Mouse (Mus musculus) bone marrow, adult 2 months (tissue): ENCODE results near the gene Jsrp1. TPM values are rescaled to one million over a fixed set of nuclear protein-coding genes. Genes with fewer than 3 reads are reported as not detected.

Experiments
- H3K27ac ChIP-seq: fragments of 200-500 bp; 2 replicates; pipeline ENCODE4 v1.5.1; 2012; ENCODE audit warnings: low read depth, mild to moderate bottlenecking, control low read depth, inconsistent platforms, low read length; ENCODE audit not compliant: control insufficient read depth, poor library complexity, insufficient read depth
- H3K4me1 ChIP-seq: fragments of 200-500 bp; 2 replicates; pipeline ENCODE4 v1.6.1; 2011; ENCODE audit warnings: low read length; ENCODE audit not compliant: control insufficient read depth, insufficient read depth
- H3K4me3 ChIP-seq: fragments of 200-500 bp; replicated peaks from 2 replicates; pipeline ENCODE3; 2011; ENCODE audit warnings: mild to moderate bottlenecking, low read depth, low read length, control low read depth; ENCODE audit not compliant: control insufficient read depth
- CTCF ChIP-seq: fragments of 200-500 bp; IDR thresholded peaks from 2 replicates; pipeline ENCODE4 v1.5.1; 2011; ENCODE audit warnings: low read length, control low read depth; ENCODE audit not compliant: control insufficient read depth, insufficient read depth
- POLR2A ChIP-seq: fragments of 200-500 bp; IDR thresholded peaks from 2 replicates; pipeline ENCODE4 v1.6.1; 2011; ENCODE audit warnings: low read depth, mild to moderate bottlenecking, control low read depth, low read length, borderline replicate concordance; ENCODE audit not compliant: control insufficient read depth
- WGBS: fragments of 180-500 bp; shearing (Covaris S2); methylation state at CpG from one replicate; pipeline ENCODE4 v1.1.7; 2018; 5-methylcytosine and 5-hydroxymethylcytosine counted together
- polyA plus RNA-seq: library from polyadenylated mRNA; stranded (reverse); fragments of >200 nt; gene quantifications from 2 replicates; pipeline ENCODE4 v1.2.4, GENCODE M21; 2011; ENCODE audit warnings: low replicate concordance; ENCODE audit not compliant: missing spikeins, insufficient read depth, insufficient read length

The Jsrp1 gene
- polyA plus RNA-seq, 1 experiment: not detected

DNA sequence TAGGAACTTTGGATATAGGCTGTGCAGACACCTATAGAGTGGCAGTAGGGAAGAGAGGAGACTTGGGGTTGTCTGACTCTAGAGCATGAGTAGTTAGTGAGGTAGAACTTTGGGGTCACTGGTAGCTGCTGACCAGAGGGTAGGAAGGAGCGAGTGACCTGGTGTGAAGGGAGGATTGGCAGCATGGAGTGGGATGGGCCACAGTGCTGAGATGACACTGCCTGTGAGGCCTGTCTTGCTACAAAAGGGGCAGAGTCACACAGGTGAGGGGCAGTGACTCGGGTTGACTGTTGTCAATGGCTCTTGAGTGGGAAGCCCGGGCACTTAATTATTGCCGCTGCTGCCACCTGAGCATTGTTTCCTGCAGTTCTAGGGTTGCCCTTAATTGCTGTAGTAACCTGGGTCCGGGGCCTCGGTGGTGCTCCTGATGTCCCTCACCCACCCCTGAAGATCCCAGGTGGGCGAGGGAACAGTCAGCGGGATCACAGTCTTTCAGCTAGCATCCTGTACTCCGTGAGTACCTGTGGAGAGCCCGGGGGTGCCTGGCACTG is 14.6 kb upstream of the Jsrp1 start:
- WGBS: 50% methylated on average over 10 of the region's 10 CpGs
- Histone ChIP-seq H3K4me1 (peaks cover 6% of the 10 kb centered on the region), H3K27ac (no peak overlapping the region), H3K4me3 (peak overlapping the region; percentile 88)
- no peak for TF ChIP-seq POLR2A
- TF ChIP-seq CTCF: no peak

DNA sequence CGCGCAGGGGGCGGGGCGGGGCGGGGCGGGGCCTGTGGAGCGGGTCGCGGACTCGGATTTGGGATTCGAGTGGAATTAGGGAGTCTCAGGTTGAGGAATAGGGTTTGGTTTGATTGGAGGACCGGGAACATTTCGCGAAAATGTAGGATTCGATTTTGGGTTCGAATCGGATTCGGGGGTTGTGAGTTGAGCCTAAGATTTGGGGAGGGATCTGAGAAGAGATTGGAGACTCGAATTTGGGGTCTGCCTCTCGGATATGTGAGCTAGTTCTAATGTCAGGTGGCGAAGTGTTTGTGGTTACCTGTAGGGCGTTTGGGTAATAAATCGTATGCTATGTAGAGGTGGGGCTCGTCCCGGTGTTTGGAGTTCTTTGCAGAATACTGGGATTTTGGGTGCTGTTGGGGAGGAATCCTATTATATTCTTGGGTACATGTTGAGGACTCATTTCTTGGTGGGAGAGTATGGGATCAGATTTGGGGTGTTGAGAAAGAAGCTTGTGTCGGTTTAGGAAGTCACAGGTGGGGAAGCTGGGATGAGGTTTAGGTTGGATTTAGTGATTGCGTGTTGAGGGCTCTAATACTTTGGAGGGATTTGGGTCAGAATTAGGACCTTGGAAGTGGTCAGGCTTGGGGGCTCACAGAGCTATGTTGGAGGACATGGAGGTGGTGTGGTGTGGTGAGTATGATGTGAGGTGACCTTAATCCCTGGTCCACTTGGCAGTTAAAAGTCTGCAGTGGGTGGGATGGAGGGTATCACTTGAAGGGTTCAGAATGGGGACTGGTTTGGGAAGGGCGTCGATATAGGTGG is 14.0 kb upstream of the Jsrp1 start:
- 2% methylated on average over 29 of the region's 29 CpGs for WGBS
- no peak for TF ChIP-seq POLR2A
- no peak for TF ChIP-seq CTCF
- peak overlapping the region; percentile 88 for H3K4me3 ChIP-seq
- H3K4me1 ChIP-seq: peaks cover 6% of the 10 kb centered on the region
- peak overlapping the region; percentile 94; the same call in 1 of the 2 replicates for H3K27ac ChIP-seq

DNA sequence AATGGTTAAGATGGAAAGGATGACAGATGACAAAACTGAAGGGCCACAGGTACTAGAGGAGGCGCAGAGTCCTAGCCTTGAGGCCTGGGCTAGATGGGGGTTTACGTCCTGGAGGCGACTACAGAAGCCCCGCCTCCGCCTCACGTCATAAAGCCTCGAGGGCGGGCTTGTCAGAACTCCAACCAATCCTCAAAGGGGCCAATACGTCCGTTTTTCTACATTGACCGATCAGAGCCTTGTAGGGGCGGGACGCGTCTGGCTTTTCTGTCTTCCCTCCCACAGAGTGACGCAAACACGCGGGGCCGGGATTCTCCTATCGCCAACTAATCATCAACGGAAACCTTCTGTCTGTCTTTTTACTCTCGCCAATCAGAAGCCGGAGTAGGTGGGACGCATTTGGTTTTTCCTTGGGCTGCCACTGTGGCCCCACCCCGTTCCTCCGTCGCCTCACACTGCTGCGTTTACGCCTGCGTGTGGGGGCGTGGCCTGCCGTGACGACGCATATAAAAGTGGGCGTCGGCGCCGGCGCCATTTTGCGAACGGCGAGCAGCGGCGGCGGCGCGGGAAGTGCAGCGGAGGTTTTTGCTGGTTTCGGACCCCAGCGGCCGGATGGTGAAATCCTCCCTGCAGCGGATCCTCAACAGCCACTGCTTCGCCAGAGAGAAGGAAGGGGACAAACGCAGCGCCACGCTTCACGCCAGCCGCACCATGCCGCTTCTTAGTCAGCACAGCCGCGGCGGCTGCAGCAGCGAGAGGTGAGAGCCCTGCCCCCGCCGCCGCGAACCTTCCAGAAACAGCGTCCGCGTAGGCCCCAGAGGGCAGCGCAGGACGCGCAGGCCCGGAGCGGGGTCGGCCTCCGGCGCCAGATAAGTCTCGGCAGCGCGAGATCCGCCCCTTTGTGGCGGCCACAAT is 13.1 kb upstream of the Jsrp1 start, which contains the start of gene Oaz1:
Oaz1 (plus strand) TSS at position 506 of the 912 bp plus-strand sequence.
- peak within 1 kb of the TSS; percentile 88 for H3K4me3 ChIP-seq
- H3K27ac ChIP-seq: peak within 1 kb of the TSS; percentile 94
- WGBS: under 1% methylated on average over 82 of the region's 82 CpGs
- H3K4me1 ChIP-seq: peaks cover 6% of the 10 kb centered on the region
- peak; percentile 81 for TF ChIP-seq POLR2A
- TF ChIP-seq CTCF: no peak

DNA sequence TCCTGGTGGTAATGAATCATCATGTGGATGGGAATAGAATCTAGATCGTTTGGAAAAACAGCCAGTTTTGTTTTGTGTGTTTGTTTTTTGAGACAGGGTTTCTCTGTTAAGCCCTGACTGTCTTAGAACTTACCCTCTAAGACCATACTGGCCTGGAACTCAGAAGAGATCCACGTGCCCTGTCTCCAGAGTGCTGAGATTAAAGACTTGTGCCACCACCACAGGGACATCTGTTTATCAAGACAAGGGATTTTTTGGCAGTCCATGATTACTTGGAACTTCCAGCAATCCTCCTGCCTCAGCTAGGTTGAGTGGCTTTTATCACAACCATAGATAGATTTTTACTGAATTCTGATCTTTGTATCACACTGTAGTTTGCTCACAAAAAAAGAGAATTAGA is 11.5 kb upstream of the Jsrp1 start:
- H3K4me1 ChIP-seq: peaks cover 6% of the 10 kb centered on the region
- TF ChIP-seq CTCF (no peak), POLR2A (no peak)
- no peak overlapping the region for H3K4me3 ChIP-seq
- 16% methylated on average over 2 of the region's 2 CpGs for WGBS
- peak overlapping the region; percentile 88; the same call in 1 of the 2 replicates for H3K27ac ChIP-seq

DNA sequence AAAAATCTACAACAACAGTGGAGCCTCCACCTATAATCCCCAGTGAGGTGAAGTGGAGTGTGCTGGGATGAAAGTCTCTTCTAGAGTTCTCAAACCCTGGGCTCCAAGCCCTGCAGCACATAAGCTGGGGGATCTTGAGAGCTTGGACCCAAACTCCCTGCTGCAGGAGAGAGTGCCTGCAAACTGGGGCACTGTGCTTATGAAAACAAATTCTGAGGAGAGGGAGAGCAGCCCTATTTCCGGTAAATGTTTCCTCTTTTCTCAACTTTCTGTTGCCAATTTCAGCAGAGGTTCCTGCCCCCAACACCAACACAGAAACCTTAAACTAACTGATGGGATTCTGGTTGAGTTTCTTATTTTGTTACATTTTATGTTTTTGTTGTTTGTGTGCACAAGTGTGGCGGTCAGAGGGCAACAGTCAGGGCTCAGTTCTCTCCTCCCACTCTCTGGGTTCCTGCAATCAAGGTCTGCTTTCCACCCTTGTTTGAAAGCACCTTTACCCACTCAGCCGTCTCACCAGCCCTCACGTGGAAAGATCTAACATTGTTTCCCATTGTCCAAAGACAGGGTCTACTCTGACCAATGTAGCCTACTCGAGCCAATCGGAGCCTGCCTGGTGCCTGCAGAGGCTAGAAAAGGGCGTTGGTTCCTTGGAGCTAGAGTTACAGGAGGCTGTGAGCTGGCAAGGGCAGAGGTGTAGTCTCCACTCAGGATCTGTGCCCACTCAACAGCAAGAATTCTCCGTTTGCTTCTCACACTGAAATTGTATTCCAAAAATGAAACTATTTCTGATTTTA is 10.7 kb upstream of the Jsrp1 start:
- 4% methylated on average over 8 of the region's 8 CpGs for WGBS
- peaks cover 6% of the 10 kb centered on the region for H3K4me1 ChIP-seq
- peak overlapping the region; percentile 88 for H3K27ac ChIP-seq
- H3K4me3 ChIP-seq: peak overlapping the region; percentile 18
- no peak for TF ChIP-seq CTCF

DNA sequence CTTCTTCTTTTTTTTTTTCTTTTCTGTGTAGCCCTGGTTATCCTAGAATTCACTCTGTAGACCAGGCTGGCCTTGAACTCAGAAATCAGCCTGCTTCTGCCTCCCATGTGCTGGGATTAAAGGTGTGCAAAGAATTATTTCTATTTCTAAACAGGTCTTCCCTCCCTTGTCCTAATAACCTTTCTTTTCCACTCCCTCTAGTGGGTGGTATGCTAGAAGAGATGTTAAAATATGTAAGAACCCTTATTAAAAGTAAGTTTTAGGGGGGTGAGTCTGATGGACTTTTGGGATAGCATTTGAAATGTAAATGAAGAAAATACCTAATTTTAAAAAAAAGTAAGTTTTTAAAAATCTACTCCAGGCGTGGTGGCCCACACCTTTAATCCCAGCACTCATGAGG is 10.0 kb upstream of the Jsrp1 start:
- Histone ChIP-seq H3K4me3 (no peak overlapping the region), H3K27ac (no peak overlapping the region), H3K4me1 (peaks cover 7% of the 10 kb centered on the region)
- TF ChIP-seq CTCF (no peak), POLR2A (no peak)
- 67% methylated on average over 1 of the region's 1 CpGs for WGBS

DNA sequence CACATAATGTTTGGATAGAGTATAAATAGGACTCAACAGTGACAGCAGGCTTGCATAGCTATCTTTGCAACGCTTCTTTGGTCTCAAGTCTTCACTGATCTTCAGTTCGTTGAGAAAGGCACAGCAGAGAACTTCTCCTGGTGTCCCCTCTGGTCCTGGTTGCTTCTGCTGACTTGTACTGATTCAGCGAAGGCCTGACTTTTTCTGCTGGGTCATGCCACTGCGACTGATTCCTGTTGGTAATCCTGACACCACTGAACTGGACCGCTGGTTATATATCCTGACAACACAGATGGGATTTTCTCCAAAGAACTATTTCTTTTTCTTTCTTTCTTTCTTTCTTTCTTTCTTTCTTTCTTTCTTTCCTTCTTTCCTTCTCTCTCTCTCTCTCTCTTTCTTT is 9.2 kb upstream of the Jsrp1 start:
- H3K4me1 ChIP-seq: peaks cover 6% of the 10 kb centered on the region
- 67% methylated on average over 5 of the region's 5 CpGs for WGBS
- TF ChIP-seq CTCF (no peak), POLR2A (no peak)
- H3K4me3 ChIP-seq: no peak overlapping the region
- H3K27ac ChIP-seq: no peak overlapping the region; the same call in 1 of the 2 replicates
